13 mouse cellular contexts compared by ENCODE assay signal in the genomic region with DNA sequence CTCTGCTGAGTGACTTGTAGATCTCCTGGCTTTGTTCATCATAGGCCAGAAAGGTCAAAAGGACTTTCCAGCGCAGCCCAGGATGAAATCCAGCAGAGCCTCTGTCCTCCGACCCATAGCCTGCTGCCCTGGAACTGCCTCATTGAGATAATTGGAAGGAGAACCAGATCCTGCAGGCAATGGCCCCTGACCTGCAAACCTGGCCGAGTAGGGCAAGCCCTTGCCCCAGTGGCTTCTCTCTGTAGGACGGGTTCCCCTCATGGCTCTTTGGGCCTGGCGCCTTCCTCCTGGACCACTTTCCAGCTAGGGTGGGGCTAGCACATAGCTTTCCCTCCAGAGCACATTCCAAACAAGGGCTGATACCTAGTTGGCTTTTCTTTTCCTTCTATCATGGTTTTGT.
"Had no signal": no experiment of that assay in that cellular context is flagged by ENCODE, and none has a peak within 500 bp of the region (broad histone marks: within the 10 kb centered on the region; RNA-seq: fewer than 3 reads in every experiment).

No protein-coding gene starts in this region.

- H3K4me2 ChIP-seq: limb, embryonic 12.5 days; liver, embryonic 11.5 days; liver, embryonic 15.5 days; midbrain, embryonic 13.5 days; neural tube, embryonic 15.5 days had no signal

- DNase-seq: kidney, adult 9 months; kidney, postnatal 36 days; layer of hippocampus, adult 9-11 months; layer of hippocampus, postnatal 36 days; lung, adult 2 months had no signal

- H3K27ac ChIP-seq: kidney, postnatal 0 days; limb, embryonic 12.5 days; liver, embryonic 15.5 days; midbrain, embryonic 13.5 days; neural tube, embryonic 15.5 days; stomach, postnatal 0 days had no signal

- H3K36me3 ChIP-seq: limb, embryonic 12.5 days; liver, embryonic 15.5 days; midbrain, embryonic 13.5 days; neural tube, embryonic 15.5 days had no signal

- H3K9me3 ChIP-seq: limb, embryonic 12.5 days; liver, embryonic 15.5 days; midbrain, embryonic 13.5 days; neural tube, embryonic 15.5 days had no signal

- H3K9ac ChIP-seq: limb, embryonic 12.5 days; liver, embryonic 15.5 days; midbrain, embryonic 13.5 days; neural tube, embryonic 15.5 days had no signal

- H3K27me3 ChIP-seq: limb, embryonic 12.5 days; liver, embryonic 15.5 days; midbrain, embryonic 13.5 days; neural tube, embryonic 15.5 days had no signal

- H3K4me1 ChIP-seq: liver, embryonic 15.5 days; midbrain, embryonic 13.5 days had no signal

- H3K4me3 ChIP-seq: limb, embryonic 12.5 days; liver, embryonic 15.5 days; midbrain, embryonic 13.5 days; neural tube, embryonic 15.5 days had no signal

- ATAC-seq: lung, postnatal 0 days; midbrain, embryonic 13.5 days had no signal
